Mouse (Mus musculus): Measurements from ENCODE around the gene Mast3.

Gene Mast3

GRCm38 (mm10) chr8:70836666-70837065, 31.8 kb upstream of the Mast3 start:
- CTCF ChIA-PET, result no interaction called here

- CTCF ChIA-PET, result no interaction called here
Measured at GRCm38 (mm10) chr8:70834071-70834470, 29.2 kb upstream of the Mast3 start.

GRCm38 (mm10) chr8:70833520-70833919, 28.7 kb upstream of the Mast3 start:
- CTCF ChIA-PET, result no interaction called here

DNA sequence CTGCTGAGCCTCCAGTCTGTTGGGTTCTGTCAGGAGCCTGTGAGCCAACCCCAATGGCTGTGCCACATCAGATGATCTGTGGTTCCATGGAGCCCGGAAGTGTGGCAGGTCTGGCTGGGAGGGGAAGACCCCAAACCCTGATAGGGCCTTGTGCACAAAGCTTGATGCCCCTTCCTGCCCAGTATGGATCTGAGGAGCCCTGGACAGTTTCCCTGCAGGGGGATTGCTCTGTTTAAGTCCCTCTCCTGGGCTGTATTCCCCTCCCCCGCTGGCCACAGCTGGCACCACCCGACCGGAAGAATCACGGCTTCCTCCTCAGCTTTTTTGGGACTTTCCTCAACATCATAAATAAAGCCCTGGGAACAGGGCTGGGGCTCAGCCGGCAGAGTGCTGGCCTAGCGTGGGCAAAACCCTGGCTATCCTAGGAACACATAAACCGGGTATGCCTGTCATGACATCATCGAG, 28.2 kb upstream of the Mast3 start:
- CTCF ChIA-PET, result no interaction called here

- CTCF ChIA-PET, result no interaction called here
Measured at GRCm38 (mm10) chr8:70832371-70832770, 27.5 kb upstream of the Mast3 start.

DNA sequence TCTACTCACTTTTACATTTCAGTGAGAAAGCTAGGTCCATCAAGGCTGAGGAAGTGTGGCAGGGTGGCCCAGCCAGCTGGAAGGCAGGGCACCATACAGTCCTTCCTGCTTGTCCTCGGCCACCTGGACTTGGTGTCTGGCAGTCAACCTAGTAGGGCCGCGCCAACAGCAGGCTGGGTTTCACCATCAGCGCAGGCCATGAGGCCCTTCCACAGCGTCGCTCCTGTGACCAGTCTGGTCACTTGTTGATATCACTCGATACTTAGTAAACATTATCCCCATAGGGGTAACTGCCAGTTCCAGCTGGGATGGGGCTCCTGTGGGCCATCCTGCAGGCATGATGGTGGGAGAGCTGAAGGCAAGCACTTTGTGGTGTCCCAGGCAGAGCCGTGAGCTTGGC, 26.7 kb upstream of the Mast3 start:
- CTCF ChIA-PET, result no interaction called here

DNA sequence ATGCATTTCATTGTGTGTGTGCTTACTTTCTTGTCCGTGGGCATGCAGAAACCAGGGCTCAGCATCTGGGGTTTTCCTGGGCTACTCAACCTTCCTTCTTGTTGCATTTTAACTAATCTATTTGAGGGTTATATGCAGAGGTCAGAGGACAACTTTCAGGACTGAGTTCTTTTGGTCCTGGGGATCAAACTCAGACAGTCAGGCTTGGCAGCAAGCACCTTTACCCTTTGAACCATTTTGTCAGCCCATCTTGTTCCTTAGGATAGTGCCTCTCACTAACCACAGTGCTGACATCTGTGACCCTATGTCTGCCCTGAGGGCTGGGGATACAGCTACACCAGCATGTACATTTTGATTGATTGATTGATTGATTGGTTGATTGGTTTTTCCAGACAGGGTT, 22.9 kb upstream of the Mast3 start:
- CTCF ChIA-PET, result interaction anchor here (0.6 kb wide), 2 partner anchors 134 to 1664 kb away, joined by 3 to 5 read pairs; no protein-coding TSS in a partner anchor

GRCm38 (mm10) chr8:70827010-70827409, 22.2 kb upstream of the Mast3 start:
- CTCF ChIA-PET, result no interaction called here

DNA sequence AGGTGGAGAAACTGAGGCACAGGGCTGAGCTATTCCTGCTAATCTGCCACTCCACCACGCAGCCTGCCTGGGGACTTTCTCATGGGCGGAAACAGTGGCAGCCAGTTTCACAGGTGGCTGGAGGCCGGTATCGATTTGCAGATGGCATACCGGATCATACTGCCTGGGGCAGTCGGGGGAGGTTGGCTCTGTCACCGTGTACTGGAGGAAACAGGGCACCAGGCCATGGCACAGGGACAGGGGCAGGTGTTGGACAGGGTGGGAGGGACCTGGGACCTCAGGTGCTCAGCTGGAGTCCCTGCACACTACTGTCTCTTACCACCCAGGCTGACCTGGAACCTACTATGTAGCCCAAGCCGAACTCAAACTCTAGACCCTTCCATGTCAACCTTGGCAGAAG, 21.0 kb upstream of the Mast3 start:
- CTCF ChIA-PET, result no interaction called here

DNA sequence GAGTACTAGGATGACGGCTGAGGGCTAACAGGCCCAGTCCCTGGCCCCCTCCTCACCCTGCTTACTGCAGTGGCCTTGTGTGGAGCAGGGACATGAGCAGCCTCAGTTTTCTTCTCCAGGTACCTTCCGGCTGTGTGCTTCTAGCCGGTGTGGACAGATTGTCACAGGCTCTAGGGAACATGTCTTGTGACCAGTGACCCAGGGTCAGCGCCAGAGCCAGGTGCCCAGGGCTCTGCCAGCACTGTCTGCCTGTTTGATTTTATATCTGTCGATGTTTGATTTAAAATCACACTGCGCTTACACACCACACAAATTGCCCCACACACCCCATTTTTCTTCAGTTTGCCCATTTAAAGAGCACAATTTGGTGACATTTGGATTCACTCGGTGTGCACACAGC, 18.9 kb upstream of the Mast3 start:
- CTCF ChIA-PET, result interaction anchor here (1.1 kb wide), 1 partner anchor 21 kb away, joined by 3 read pairs; no protein-coding TSS in a partner anchor

- CTCF ChIA-PET, result interaction anchor here (0.7 to 1.1 kb wide), 4 partner anchors 22 to 71 kb away, joined by 3 to 4 read pairs (median 4); no protein-coding TSS in a partner anchor
Measured at GRCm38 (mm10) chr8:70822594-70822993, 17.7 kb upstream of the Mast3 start.

DNA sequence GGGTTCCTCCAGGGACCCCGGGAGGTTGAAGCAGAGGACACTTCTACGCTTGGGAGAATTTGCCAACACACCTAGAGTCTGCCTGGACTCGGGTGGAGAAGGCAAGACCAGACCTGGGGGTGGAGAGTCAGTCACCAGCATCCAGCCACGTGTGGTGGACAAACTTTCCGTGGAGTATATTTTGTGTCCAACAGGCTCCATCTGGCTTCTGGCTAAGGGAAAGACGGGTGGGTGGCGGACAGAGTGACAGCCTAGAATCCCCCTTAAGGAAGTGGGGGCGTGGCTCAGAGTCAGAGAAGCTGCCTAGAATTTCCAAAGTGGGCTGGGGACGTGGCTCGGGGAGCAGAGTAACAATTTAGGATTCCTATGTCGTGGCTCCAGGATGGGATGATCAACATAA, 17.1 kb upstream of the Mast3 start:
- CTCF ChIA-PET, result interaction anchor here (0.9 to 1.0 kb wide), 2 partner anchors 22 to 70 kb away, joined by 3 to 4 read pairs; no protein-coding TSS in a partner anchor

- CTCF ChIA-PET, result interaction anchor here (0.5 to 1.0 kb wide), 5 partner anchors 23 to 991 kb away, joined by 3 to 5 read pairs (median 4); no protein-coding TSS in a partner anchor
Measured at GRCm38 (mm10) chr8:70821399-70821962, 16.6 kb upstream of the Mast3 start.

DNA sequence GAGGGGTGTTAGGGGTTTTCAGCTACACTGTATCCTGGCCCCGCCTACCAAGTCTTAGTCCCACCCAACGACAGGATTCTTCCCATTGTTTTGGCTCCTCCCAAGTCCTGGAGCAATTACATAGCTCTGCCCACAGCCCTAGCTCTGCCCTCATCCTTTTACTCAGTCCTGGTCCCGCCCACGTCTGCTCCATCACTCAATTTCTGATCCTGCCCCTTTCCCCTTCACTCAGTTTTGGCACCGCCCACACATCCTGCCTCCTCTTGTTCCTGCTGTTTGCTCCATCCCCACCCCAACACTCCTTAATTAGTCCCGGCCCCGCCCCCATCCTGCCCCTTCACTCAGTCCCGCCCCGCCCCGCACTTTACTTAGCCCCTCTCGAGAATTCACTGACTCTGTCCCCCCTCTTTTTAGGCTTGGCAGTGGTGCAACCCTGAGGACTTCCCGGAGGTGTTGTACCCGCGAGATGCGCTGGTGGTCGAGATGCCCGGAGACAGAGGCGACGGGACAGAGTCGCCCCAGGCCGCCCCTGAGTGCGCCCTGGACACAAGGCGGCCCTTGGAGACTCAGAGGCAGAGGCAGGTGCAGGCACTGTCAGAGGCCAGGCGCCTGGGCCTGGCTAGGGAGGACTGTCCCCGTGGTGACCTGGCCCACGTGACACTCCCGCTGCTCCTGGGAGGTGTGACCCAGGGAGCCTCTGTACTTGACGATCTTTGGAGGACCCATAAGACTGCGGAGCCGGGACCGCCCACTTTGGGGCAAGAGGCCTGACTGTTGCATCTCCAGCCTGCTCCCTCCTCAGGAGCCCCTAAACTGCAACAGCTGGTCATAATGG, 15.5 kb upstream of the Mast3 start:
- CTCF ChIA-PET, result no interaction called here

- CTCF ChIA-PET, result no interaction called here
Measured at GRCm38 (mm10) chr8:70816679-70817078, 11.8 kb upstream of the Mast3 start.

DNA sequence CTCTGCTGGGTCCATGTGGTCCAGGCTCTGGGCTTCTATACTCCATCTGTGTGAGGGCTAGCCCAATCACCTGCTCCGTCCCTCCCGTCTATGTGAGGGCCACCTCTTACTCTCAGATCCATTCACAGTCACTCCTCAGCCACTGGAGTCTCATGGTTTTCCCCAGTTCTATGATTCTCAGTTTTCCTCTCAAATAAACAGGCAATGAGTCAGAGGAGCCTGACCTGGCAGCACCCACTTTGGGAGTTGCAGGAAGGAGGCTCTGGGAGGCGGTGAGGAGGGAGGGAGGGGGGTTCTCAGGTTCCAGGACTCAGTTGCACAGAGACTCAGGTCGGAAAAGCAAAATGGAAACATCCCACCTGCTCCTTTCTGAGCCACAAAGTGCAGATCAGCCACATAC, 8.0 kb upstream of the Mast3 start:
- CTCF ChIA-PET, result no interaction called here

GRCm38 (mm10) chr8:70812055-70812454, 7.2 kb upstream of the Mast3 start:
- CTCF ChIA-PET, result no interaction called here

- CTCF ChIA-PET, result interaction anchor here (0.7 kb wide), 1 partner anchor 21 kb away, joined by 3 read pairs; no protein-coding TSS in a partner anchor
Measured at GRCm38 (mm10) chr8:70810962-70811680, 6.3 kb upstream of the Mast3 start.

DNA sequence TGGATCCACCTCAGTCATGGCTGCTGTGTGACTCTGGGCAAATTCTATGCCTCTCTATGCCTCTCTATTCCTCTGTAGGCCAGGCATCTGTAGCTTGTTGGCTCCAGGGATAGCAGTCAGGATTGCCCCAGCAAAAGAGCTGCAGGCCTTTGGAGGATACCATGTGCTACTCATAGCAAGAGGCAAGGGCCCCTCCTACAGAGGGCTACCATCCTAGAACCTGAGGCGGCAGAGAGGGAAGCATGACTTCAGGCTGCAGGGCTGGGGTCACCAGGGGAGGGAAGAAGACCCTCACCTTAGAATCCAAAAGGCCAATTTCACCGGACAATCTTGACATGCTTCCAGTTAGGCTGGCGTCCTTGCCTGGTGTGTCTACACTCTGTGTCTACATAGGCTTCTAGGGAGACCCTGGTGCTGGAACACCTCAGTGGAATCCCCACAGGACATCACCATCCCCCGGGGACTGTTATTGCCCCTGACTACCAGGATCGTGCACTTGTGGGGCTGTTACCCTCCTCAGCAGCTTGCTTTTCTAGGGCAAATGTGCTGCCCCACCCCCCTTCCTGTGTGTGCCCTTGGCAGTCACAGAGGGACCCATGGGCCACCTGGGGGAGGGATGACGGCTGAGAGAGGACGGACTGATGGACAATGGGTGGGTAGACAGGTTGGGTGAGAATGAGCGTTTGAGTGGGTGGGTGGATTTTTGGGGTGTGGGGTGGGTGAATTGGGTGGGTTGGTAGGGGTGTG, 4.3 kb upstream of the Mast3 start:
- CTCF ChIA-PET, result interaction anchor here (0.6 to 0.9 kb wide), 2 partner anchors 8 to 264 kb away, joined by 3 read pairs; no protein-coding TSS in a partner anchor

DNA sequence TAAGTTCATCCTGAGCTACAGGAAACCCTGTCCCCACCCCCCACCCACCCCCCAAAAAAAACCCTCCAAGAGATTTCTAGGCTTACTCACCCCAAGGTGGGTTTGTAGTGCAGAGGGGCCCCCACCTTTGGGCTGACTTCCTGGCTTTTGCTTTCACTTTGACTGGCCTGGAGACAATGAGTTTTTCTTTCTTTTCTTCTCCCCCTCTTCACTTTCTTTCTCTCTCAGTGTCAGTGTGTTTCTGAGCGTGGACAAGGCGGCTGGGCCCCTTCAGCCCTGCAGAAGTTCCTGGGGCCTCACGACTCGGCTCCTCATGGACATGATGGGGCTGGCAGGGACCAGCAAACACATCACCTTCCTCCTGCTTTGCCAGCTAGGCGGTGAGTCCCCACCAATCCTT, 3.4 kb upstream of the Mast3 start, which contains the start of gene Il12rb1:
Gene Il12rb1, plus strand, starts transcription at position 211 of the 400 bp plus-strand sequence.
- CTCF ChIA-PET, result interaction anchor here (0.6 to 0.9 kb wide), 3 partner anchors 9 to 263 kb away, joined by 3 to 5 read pairs (median 3); no protein-coding TSS in a partner anchor

GRCm38 (mm10) chr8:70807304-70807703, 2.5 kb upstream of the Mast3 start:
- CTCF ChIA-PET, result no interaction called here
